Mouse (Mus musculus) heart, adult 2 months (tissue): ENCODE measurements around the gene Slc25a48.

Source experiments
- CTCF ChIP-seq: fragments of 200-600 bp; IDR thresholded peaks from 2 replicates; pipeline ENCODE4 v1.8.1; 2022; ENCODE audit warnings: antibody characterized with exemption, mild to moderate bottlenecking, moderate library complexity
- POLR2A ChIP-seq: fragments of 200-500 bp; IDR thresholded peaks from 2 replicates; pipeline ENCODE4 v1.6.1; 2011; ENCODE audit warnings: mild to moderate bottlenecking, low read depth, low read length, control low read depth; ENCODE audit not compliant: insufficient read depth

- no peak for TF ChIP-seq CTCF
- TF ChIP-seq POLR2A = no peak
These were observed 33.8 kb downstream of the Slc25a48 start for GRCm38 (mm10) chr13:56471951-56472350.
